Mouse (Mus musculus): ENCODE data around the gene Clstn3. TPM values are rescaled to one million over a fixed set of nuclear protein-coding genes. Genes with fewer than 3 reads are reported as not detected.
"Not testable (repeated sequence)": the region's sequence is repeated elsewhere in the genome, so short reads cannot be mapped to it uniquely, and the experiment has no call there.

Clstn3 gene
- polyA plus RNA-seq (2015; fragmentation: Nextera tagmentation; extraction: Ambion mirVana) = 6.8 TPM in 2 replicates

GRCm38 (mm10) chr6:124464305-124465271 lies at the start of gene Clstn3:
Gene Clstn3, minus strand, starts transcription at chr6:124464794.
- 7% methylated on average over 27 of the region's 27 CpGs for WGBS
- Histone ChIP-seq H3K9ac (peak within 1 kb of the TSS; percentile 19; the same call in 1 of the 2 replicates), H3K27me3 (replicated peaks) (no peaks in the 10 kb centered on the region), H3K36me3 (no peaks in the 10 kb centered on the region), H3K4me3 (replicated peaks) (peak within 1 kb of the TSS; percentile 43), H3K4me1 (0 out of 2 replicates have a peak, but pooled peaks cover 2% of the 10 kb centered on the region), H3K9me3 (no peaks in the 10 kb centered on the region), H3K4me2 (peak within 1 kb of the TSS; percentile 78), H3K27ac (no peak within 1 kb of the TSS)
- peak; percentile 90 for ATAC-seq (ENCODE audit: insufficient read depth, low FRiP score, low read depth)

GRCm38 (mm10) chr6:124512355-124512836 lies 47.8 kb upstream of the Clstn3 start, which contains the start of gene C1ra:
Gene C1ra, plus strand, starts transcription at chr6:124512405.
- Histone ChIP-seq H3K9me3 (no peaks in the 10 kb centered on the region), H3K9ac (no peak within 1 kb of the TSS), H3K27ac (no peak within 1 kb of the TSS), H3K27me3 (replicated peaks) (no peaks in the 10 kb centered on the region), H3K36me3 (no peaks in the 10 kb centered on the region), H3K4me3 (replicated peaks) (peak within 1 kb of the TSS; percentile 30), H3K4me1 (no peaks in the 10 kb centered on the region), H3K4me2 (peak within 1 kb of the TSS; percentile 51)
- 6% methylated on average over 6 of the region's 6 CpGs for WGBS
- ATAC-seq (ENCODE audit: insufficient read depth, low FRiP score, low read depth) = no peak

- Histone ChIP-seq H3K27me3 (replicated peaks) (no peaks in the 10 kb centered on the region), H3K36me3 (no peaks in the 10 kb centered on the region), H3K27ac (no peak overlapping the region), H3K9ac (no peak overlapping the region), H3K9me3 (no peaks in the 10 kb centered on the region), H3K4me1 (no peaks in the 10 kb centered on the region), H3K4me3 (replicated peaks) (no peak overlapping the region), H3K4me2 (no peak overlapping the region)
- ATAC-seq (ENCODE audit: insufficient read depth, low FRiP score, low read depth) = no peak
- 61% methylated on average over 6 of the region's 6 CpGs for WGBS
Observed at GRCm38 (mm10) chr6:124511936-124512335, 47.3 kb upstream of the Clstn3 start.

GRCm38 (mm10) chr6:124509192-124509591 lies 44.6 kb upstream of the Clstn3 start:
- not testable (repeated sequence) for ATAC-seq (ENCODE audit: insufficient read depth, low FRiP score, low read depth); H3K9me3 ChIP-seq; H3K9ac ChIP-seq; H3K27me3 ChIP-seq (replicated peaks); H3K27ac ChIP-seq; H3K4me1 ChIP-seq; H3K4me3 ChIP-seq (replicated peaks); H3K36me3 ChIP-seq; H3K4me2 ChIP-seq
- 86% methylated on average over 5 of the region's 5 CpGs for WGBS

GRCm38 (mm10) chr6:124508292-124508691 lies 43.7 kb upstream of the Clstn3 start:
- Histone ChIP-seq H3K9ac (no peak overlapping the region), H3K4me2 (no peak overlapping the region), H3K36me3 (no peaks in the 10 kb centered on the region), H3K27ac (no peak overlapping the region), H3K4me3 (replicated peaks) (no peak overlapping the region), H3K27me3 (replicated peaks) (no peaks in the 10 kb centered on the region), H3K9me3 (no peaks in the 10 kb centered on the region), H3K4me1 (no peaks in the 10 kb centered on the region)
- WGBS = 76% methylated on average over 10 of the region's 10 CpGs
- ATAC-seq (ENCODE audit: insufficient read depth, low FRiP score, low read depth) = no peak

- Histone ChIP-seq H3K9me3 (no peaks in the 10 kb centered on the region), H3K9ac (no peak overlapping the region), H3K4me3 (replicated peaks) (no peak overlapping the region), H3K27me3 (replicated peaks) (no peaks in the 10 kb centered on the region), H3K4me2 (no peak overlapping the region), H3K36me3 (no peaks in the 10 kb centered on the region), H3K27ac (no peak overlapping the region), H3K4me1 (no peaks in the 10 kb centered on the region)
- no peak for ATAC-seq (ENCODE audit: insufficient read depth, low FRiP score, low read depth)
- WGBS = 77% methylated on average over 6 of the region's 6 CpGs
Observed at GRCm38 (mm10) chr6:124506991-124507390, 42.4 kb upstream of the Clstn3 start.

GRCm38 (mm10) chr6:124505028-124505427 lies 40.4 kb upstream of the Clstn3 start:
- H3K36me3 ChIP-seq = no peaks in the 10 kb centered on the region

GRCm38 (mm10) chr6:124502021-124502420 lies 37.4 kb upstream of the Clstn3 start:
- WGBS = 85% methylated on average over 5 of the region's 5 CpGs
- Histone ChIP-seq H3K4me3 (replicated peaks) (no peak overlapping the region), H3K27ac (no peak overlapping the region), H3K36me3 (no peaks in the 10 kb centered on the region), H3K9me3 (no peaks in the 10 kb centered on the region), H3K9ac (no peak overlapping the region), H3K4me1 (no peaks in the 10 kb centered on the region), H3K4me2 (no peak overlapping the region), H3K27me3 (replicated peaks) (no peaks in the 10 kb centered on the region)
- no peak for ATAC-seq (ENCODE audit: insufficient read depth, low FRiP score, low read depth)

More at GRCm38 (mm10) chr6:124505028-124505427, 40.4 kb upstream of the Clstn3 start:
- no peaks in the 10 kb centered on the region for H3K27me3 ChIP-seq (replicated peaks)
- no peak overlapping the region for H3K27ac ChIP-seq
- no peak overlapping the region for H3K4me3 ChIP-seq (replicated peaks)
- H3K4me2 ChIP-seq = no peak overlapping the region
- H3K4me1 ChIP-seq = no peaks in the 10 kb centered on the region
- no peaks in the 10 kb centered on the region for H3K9me3 ChIP-seq
- ATAC-seq (ENCODE audit: insufficient read depth, low FRiP score, low read depth) = no peak
- no peak overlapping the region for H3K9ac ChIP-seq
- WGBS = 75% methylated on average over 4 of the region's 4 CpGs

- ATAC-seq (ENCODE audit: insufficient read depth, low FRiP score, low read depth) = no peak
- Histone ChIP-seq H3K9ac (no peak overlapping the region), H3K9me3 (no peaks in the 10 kb centered on the region), H3K36me3 (no peaks in the 10 kb centered on the region), H3K4me3 (replicated peaks) (no peak overlapping the region), H3K4me1 (no peaks in the 10 kb centered on the region), H3K27me3 (replicated peaks) (no peaks in the 10 kb centered on the region), H3K27ac (no peak overlapping the region), H3K4me2 (no peak overlapping the region)
- 73% methylated on average over 4 of the region's 4 CpGs for WGBS
Observed at GRCm38 (mm10) chr6:124501473-124501872, 36.9 kb upstream of the Clstn3 start.

- H3K36me3 ChIP-seq = no peaks in the 10 kb centered on the region
- no peak overlapping the region for H3K4me3 ChIP-seq (replicated peaks)
- H3K4me1 ChIP-seq = no peaks in the 10 kb centered on the region
- no peaks in the 10 kb centered on the region for H3K27me3 ChIP-seq (replicated peaks)
- no peaks in the 10 kb centered on the region for H3K9me3 ChIP-seq
- H3K9ac ChIP-seq = no peak overlapping the region
- WGBS = 43% methylated on average over 10 of the region's 10 CpGs
- ATAC-seq (ENCODE audit: insufficient read depth, low FRiP score, low read depth) = no peak
- H3K4me2 ChIP-seq = no peak overlapping the region
- no peak overlapping the region for H3K27ac ChIP-seq
Observed at GRCm38 (mm10) chr6:124499914-124500566, 35.4 kb upstream of the Clstn3 start.

GRCm38 (mm10) chr6:124496054-124496453 lies 31.5 kb upstream of the Clstn3 start:
- Histone ChIP-seq H3K4me2 (no peak overlapping the region), H3K9me3 (no peaks in the 10 kb centered on the region), H3K27ac (no peak overlapping the region), H3K27me3 (replicated peaks) (no peaks in the 10 kb centered on the region), H3K4me3 (replicated peaks) (no peak overlapping the region), H3K4me1 (no peaks in the 10 kb centered on the region), H3K36me3 (no peaks in the 10 kb centered on the region), H3K9ac (no peak overlapping the region)
- ATAC-seq (ENCODE audit: insufficient read depth, low FRiP score, low read depth) = no peak
- WGBS = 88% methylated on average over 5 of the region's 5 CpGs

- Histone ChIP-seq H3K27me3 (replicated peaks) (no peaks in the 10 kb centered on the region), H3K27ac (peak overlapping the region; percentile 23; the same call in 1 of the 2 replicates), H3K9ac (no peak overlapping the region), H3K4me1 (no peaks in the 10 kb centered on the region), H3K36me3 (no peaks in the 10 kb centered on the region), H3K4me3 (replicated peaks) (no peak overlapping the region), H3K4me2 (no peak overlapping the region), H3K9me3 (no peaks in the 10 kb centered on the region)
- no peak; the same call in 1 of the 2 replicates for ATAC-seq (ENCODE audit: insufficient read depth, low FRiP score, low read depth)
- WGBS = 69% methylated on average over 5 of the region's 5 CpGs
Observed at GRCm38 (mm10) chr6:124493886-124494285, 29.3 kb upstream of the Clstn3 start.

Data from stomach, embryonic 15.5 days (tissue).